Mouse (Mus musculus): Measurements from ENCODE around the gene Fam187a.

Gene Fam187a

DNA sequence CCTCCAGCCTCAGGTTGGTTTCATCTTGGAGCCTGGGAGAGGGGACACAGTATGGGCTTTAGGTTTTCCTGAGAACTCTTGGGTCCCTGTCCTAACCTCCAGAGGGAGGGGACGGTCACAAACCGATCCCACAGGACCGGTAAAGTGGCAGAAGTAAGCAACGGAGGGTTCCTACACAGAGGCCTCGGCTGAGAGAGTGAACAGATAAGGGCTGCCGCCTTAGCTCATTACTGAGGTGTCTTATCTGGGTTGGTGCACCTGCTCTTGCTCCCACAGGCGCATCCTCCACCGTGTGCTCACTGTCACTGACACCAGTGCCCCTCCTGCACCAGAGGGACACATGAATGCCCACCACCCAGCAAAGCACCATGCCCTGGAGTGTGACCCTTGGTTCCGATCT lies 10.8 kb downstream of the Fam187a start:
- DNase-seq, result no peak

DNA sequence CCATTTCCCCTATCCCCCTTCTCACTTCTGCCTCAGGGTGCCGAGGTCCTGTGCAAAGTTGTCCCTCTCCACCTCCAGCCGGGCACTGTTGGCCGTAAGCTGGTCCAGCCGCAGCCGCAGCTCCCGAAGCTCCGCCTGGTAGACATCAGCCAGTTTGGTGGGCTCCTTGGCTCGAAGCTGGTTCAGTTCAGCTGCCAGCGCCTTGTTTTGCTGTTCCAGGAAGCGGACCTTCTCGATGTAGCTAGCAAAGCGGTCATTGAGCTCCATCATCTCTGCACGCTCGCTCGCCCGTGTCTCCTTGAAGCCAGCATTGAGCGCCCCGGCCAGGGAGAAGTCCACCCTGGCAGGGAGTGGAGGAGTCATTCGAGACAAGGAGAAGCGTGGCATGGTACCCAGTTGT lies 11.7 kb downstream of the Fam187a start:
- DNase-seq, result no peak

DNA sequence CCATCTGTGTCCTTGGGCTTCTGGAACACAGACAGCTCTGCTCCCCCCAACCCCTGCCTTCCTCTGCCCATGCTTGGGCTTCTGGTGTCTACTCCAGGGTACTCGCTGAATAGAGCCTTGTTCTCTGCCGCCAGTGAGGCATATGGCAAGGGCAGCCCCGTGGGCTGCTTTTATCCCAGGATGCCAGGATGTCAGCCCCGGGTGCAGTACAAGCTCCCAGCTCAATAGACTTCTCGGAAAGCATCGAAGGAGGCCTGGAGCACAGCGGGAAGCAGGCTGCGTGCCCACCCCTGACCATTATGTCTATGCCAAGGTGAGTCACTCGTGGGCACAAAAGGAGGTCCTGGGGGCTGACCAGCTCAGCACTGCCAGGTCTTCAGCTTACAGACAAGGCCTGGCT lies 13.4 kb downstream of the Fam187a start:
- no peak for DNase-seq

DNA sequence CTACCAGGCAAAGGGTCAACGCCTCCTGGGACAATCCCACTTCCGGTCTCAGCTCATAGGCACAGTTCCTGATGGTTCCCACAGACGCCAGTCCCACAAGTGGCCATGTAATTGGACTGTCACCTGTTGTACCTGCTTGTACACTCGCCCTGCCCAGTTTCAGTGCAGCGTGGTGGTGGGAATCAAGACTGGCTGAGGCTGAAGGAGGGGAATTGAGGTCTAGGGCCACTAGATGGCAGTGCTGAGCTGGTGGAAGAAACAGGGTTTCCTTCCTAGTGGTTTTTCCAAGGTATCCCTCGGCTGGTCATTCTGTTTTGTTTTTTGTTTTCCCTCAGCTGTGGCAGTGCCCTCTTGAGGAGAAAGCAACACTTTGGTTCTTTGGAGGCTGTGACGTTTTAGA lies 15.8 kb downstream of the Fam187a start, which contains the start of gene Gfap:
Gene Gfap, minus strand, starts transcription at position 150 of the 400 bp plus-strand sequence.
- peak; percentile 67 for DNase-seq

DNA sequence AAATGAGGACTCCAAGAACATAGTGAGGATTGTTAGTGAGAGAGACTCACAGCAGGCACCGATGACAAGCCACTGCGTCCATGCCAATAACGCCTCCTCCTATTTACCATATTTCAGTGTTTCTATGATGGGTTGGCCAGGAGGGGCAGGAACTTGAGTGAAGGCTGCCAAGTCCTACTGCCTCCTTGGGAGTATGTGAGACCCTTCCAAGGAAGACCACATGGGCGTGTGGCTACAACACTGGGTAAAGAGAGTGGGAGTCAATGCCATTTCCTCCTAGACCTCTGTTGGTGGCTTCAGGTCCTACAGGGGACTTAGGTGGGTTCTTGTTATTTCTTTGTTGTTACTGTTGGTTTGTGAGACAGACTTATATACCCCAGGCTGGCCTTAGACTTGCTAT lies 16.2 kb downstream of the Fam187a start:
- no peak for DNase-seq

DNA sequence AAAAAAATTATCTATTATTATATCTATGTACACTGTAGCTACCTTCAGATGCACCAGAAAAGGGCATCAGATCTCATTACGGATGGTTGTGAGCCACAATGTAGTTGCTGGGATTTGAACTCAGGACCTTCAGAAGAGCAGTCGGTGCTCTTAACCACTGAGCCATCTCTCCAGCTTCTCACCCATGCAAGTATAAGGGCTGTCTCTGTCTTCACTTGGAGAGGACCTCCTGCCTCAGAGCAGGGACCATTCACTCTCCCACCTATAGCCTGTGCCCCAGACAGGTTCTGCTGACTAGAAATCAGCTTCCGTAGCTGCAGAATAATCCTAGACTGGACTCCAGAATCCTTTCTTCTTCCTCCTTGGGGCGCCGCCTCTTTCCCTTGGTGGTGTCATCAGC lies 17.1 kb downstream of the Fam187a start:
- DNase-seq, result no peak

DNA sequence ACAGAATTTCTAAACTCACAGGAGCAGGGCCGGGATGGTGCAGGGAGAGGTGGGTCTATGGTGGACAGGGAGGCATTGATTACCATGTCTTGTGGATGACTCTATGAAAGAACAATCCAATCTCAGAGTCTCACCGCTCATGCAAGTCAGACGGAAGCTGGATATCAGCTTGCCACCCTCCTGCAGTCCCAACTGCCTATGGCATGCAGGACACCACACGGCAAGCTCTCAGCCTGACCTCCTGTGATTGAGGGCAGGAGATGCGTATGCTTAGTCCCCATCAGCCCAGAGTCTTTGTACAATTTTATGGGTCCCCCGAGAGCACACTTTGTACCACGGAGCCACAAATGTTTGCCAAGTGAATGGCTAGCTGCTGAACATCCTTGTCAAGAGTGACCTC lies 18.7 kb downstream of the Fam187a start:
- DNase-seq, result no peak

DNA sequence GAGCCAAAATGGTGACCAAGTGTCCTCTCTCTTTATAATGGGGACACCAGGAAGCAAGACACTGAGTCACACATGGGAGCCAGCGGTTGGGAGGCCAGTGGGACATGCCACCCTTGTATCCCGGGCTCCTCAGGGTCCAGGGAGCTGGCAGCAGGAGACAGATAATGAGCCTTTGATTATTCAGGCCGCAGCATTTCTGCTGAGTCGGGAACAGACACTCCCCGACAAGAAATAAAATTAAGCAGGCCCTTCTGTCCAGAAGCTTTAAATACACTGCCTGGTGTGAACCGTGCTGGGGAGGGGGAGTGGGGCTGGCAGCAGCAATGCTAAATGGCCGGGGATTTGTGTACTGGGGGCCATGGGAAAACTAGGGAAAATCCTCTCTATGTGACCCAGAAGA lies 26.4 kb downstream of the Fam187a start:
- DNase-seq, result no peak

DNA sequence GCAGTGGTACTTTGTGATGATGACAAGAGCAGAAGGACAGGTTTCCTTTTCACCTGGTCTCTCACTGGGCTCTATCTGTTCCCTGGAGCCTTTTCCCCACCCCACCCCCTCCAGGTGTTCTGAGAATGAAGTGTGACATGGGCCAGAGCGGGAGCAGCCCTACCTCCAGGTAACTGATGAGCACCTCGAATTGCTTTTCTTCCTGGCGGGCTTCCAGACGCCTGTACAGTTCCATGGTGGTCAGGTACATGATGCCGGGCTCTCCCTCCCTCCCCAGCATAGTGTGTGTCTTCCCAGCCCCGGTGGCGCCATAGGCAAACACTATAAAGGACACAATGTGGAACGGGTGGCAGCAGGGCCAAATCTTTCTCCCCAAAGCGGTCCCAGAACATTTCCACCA lies 30.4 kb downstream of the Fam187a start:
- no peak for DNase-seq

DNA sequence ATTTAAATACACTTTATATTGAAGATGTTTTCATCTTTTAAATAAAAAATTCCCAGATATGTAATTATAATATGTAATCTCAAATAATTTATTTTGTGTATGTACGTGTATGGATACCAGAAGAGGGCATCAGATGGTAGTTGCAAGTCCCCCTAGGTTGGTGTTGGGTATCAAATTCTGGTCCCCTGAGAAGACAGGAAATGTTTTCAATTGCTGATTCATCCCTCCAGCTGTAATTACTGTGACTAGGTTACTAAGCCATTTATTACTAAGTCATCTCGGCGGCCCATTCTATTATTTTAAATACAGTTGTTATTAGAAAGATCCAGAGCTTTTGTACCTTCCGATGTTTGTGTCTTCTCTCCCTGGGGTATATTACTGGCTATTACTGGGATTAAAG lies 33.1 kb downstream of the Fam187a start:
- DNase-seq, result no peak

DNA sequence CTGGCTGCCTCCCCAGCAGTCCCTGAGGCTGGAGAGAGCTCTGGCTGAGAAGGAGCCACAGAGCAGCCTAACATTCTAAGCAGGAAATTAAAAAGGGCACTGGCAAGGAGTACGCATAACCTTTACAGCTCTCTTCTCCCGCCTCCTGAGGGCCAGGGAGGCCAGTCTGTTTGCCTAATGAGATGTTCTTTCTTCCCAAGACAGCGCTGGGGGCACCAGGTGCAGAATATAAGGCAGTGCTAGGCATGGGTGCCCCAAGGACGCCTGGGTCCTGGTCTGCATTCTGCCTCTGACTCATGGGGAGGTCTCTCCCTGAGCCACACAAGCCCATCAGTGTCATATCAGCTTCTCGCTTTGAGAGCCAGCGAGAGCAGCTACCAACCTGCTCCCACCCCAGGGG lies 36.5 kb downstream of the Fam187a start:
- DNase-seq, result no peak

DNA sequence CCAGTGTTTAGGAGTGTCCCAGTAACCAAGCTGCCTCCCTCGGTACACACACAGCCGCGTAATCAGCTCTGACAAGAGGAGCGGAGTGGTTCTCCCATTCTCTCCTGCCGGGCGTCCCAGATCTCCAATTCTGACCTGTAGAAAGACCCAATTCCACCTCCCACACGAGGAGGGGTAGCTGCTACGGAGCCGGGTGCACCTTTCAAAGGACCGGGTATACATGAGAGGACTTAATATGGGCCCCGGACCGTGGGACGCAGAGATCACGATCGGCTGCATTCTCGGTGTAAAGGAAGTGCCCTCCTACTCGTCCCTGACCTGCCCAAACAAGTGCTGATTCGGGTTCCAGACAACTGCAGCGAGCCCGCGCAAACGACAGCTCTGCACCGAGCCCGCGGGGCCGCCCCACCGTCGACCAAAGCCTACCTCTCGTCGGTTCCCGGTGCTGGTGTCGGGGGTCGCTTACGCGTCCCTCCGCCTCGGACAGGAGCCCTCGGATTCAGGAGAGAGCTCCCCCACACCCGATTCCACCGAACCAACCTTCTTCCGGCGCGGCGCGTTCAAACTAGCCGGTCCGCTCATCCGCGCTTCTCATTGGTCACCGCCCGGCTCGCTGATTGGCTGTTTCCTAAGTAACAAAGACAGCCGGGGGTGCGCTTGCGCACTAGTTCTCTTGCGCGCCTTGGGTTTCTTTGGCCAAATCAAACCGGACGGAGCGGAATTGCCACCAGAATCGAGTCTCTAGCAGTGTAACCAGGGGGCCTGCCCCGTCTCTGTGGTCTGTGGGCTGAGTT lies 39.8 kb downstream of the Fam187a start, which contains the start of gene Kif18b:
Gene Kif18b, minus strand, starts transcription at position 568 of the 794 bp plus-strand sequence.
- peak; percentile 89 to 90 for DNase-seq

DNA sequence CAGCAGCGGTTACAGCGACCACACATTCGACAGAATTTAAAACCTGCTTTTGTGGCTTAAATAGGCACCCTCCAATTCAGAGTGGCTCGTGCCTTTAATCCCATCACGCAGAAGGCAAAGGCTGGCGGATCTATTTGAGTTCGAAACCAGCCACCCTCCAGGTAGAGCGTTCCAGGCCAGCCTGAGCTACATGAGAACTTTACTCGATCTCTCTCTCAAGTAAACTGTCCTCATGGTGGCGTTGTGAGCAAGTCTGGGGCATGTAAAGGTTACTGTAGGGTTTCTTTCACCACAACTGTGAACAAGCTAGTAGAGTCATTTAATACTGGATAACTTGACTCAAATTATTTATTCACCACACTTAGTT lies 40.4 kb downstream of the Fam187a start:
- peak in 1 of 2 experiments; percentile 69 for DNase-seq

DNA sequence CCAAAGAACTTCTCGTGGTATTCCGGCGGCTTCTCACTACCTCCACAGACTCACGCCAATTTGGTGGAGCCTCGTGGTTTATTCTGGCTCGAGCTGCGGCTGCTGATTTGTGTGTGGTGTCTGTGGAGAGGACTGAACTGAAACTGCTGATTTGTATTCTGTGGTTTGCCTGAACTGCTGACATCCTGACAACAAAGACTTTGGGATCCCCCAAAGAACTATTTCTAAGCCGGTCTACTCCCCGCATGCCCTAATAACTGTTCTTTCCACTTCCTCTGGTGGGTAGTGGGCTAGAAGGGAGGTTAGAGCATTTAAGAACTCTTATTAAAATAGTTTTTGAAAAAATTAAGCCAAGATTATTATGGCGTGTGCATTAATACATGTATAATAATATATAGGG lies 45.7 kb downstream of the Fam187a start:
- DNase-seq, result no peak

DNA sequence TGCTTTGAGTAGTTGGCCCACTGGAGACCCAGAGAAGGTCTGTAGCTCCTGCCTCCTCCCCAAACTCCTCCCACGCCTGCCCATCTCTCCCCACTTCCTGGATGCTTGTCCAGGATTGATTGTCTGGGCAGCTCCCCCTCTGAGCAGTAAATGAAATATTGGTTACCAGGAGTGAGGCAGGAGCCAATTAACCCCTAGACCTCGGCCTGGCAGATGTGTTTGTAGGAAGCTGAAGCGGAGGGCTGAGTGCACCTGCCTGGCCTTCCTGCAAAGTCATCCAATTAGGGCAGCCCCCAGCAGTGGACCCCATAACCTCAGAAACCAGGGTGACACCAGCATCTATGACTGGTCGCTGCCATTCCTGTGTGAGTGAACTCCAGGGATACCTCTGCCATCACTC lies 51.3 kb downstream of the Fam187a start:
- DNase-seq, result no peak
